Mouse (Mus musculus): ENCODE measurements around the gene Rprml. TPM values are rescaled to one million over a fixed set of nuclear protein-coding genes. Genes with fewer than 3 reads are reported as not detected.

The Rprml gene
- polyA plus RNA-seq, 1 experiment = 0.09 TPM

GRCm38 (mm10) chr11:103646301-103646700 lies 3.1 kb upstream of the Rprml start:
- H3K36me3 ChIP-seq (ENCODE audit: control insufficient read depth, insufficient read depth, low read length) = no peaks in the 10 kb centered on the region
- peaks cover 6% of the 10 kb centered on the region; the same call in 1 of the 2 replicates for H3K27me3 ChIP-seq (ENCODE audit: control insufficient read depth, insufficient read depth, low read length)
- WGBS = 80% methylated on average over 6 of the region's 6 CpGs
- H3K4me1 ChIP-seq (replicated peaks; ENCODE audit: control insufficient read depth, insufficient read depth, low read length) = no peaks in the 10 kb centered on the region
- no peak for DNase-seq
- TF ChIP-seq CTCF (IDR thresholded peaks at IDR 0.05; ENCODE audit: borderline replicate concordance, control insufficient read depth, extremely low read depth, insufficient read depth, low read length, poor library complexity) (no peak), POLR2A (IDR thresholded peaks at IDR 0.05; ENCODE audit: control insufficient read depth, extremely low read depth, insufficient read depth, low read length, poor library complexity) (no peak)
- no peak overlapping the region for H3K27ac ChIP-seq (ENCODE audit: control insufficient read depth, insufficient read depth, low read length)
- H3K4me3 ChIP-seq (ENCODE audit: control insufficient read depth, insufficient read depth, low read length) = no peak overlapping the region

GRCm38 (mm10) chr11:103647921-103648620 lies 1.3 kb upstream of the Rprml start:
- Histone ChIP-seq H3K4me3 (ENCODE audit: control insufficient read depth, insufficient read depth, low read length) (no peak overlapping the region), H3K27me3 (ENCODE audit: control insufficient read depth, insufficient read depth, low read length) (peaks cover 6% of the 10 kb centered on the region; the same call in 1 of the 2 replicates), H3K27ac (ENCODE audit: control insufficient read depth, insufficient read depth, low read length) (no peak overlapping the region), H3K36me3 (ENCODE audit: control insufficient read depth, insufficient read depth, low read length) (no peaks in the 10 kb centered on the region), H3K4me1 (replicated peaks; ENCODE audit: control insufficient read depth, insufficient read depth, low read length) (no peaks in the 10 kb centered on the region)
- TF ChIP-seq CTCF (IDR thresholded peaks at IDR 0.05; ENCODE audit: borderline replicate concordance, control insufficient read depth, extremely low read depth, insufficient read depth, low read length, poor library complexity) (no peak), POLR2A (IDR thresholded peaks at IDR 0.05; ENCODE audit: control insufficient read depth, extremely low read depth, insufficient read depth, low read length, poor library complexity) (no peak)
- 19% methylated on average over 11 of the region's 11 CpGs for WGBS
- no peak for DNase-seq

GRCm38 (mm10) chr11:103648656-103649055 lies 714 bp upstream of the Rprml start:
- peaks cover 6% of the 10 kb centered on the region; the same call in 1 of the 2 replicates for H3K27me3 ChIP-seq (ENCODE audit: control insufficient read depth, insufficient read depth, low read length)
- no peak for TF ChIP-seq POLR2A (IDR thresholded peaks at IDR 0.05; ENCODE audit: control insufficient read depth, extremely low read depth, insufficient read depth, low read length, poor library complexity)
- TF ChIP-seq CTCF (IDR thresholded peaks at IDR 0.05; ENCODE audit: borderline replicate concordance, control insufficient read depth, extremely low read depth, insufficient read depth, low read length, poor library complexity) = no peak
- 40% methylated on average over 7 of the region's 7 CpGs for WGBS

GRCm38 (mm10) chr11:103649983-103650493 lies 668 bp downstream of the Rprml start:
- Histone ChIP-seq H3K4me3 (ENCODE audit: control insufficient read depth, insufficient read depth, low read length) (no peak overlapping the region), H3K4me1 (replicated peaks; ENCODE audit: control insufficient read depth, insufficient read depth, low read length) (no peaks in the 10 kb centered on the region), H3K36me3 (ENCODE audit: control insufficient read depth, insufficient read depth, low read length) (no peaks in the 10 kb centered on the region), H3K27ac (ENCODE audit: control insufficient read depth, insufficient read depth, low read length) (no peak overlapping the region), H3K27me3 (ENCODE audit: control insufficient read depth, insufficient read depth, low read length) (peaks cover 6% of the 10 kb centered on the region; the same call in 1 of the 2 replicates)
- no peak for DNase-seq
- 5% methylated on average over 37 of the region's 37 CpGs for WGBS
- no peak for TF ChIP-seq POLR2A (IDR thresholded peaks at IDR 0.05; ENCODE audit: control insufficient read depth, extremely low read depth, insufficient read depth, low read length, poor library complexity)
- TF ChIP-seq CTCF (IDR thresholded peaks at IDR 0.05; ENCODE audit: borderline replicate concordance, control insufficient read depth, extremely low read depth, insufficient read depth, low read length, poor library complexity) = no peak

More at GRCm38 (mm10) chr11:103648656-103649055, 714 bp upstream of the Rprml start:
- H3K4me3 ChIP-seq (ENCODE audit: control insufficient read depth, insufficient read depth, low read length) = no peak overlapping the region
- H3K27ac ChIP-seq (ENCODE audit: control insufficient read depth, insufficient read depth, low read length) = no peak overlapping the region
- no peak for DNase-seq
- no peaks in the 10 kb centered on the region for H3K36me3 ChIP-seq (ENCODE audit: control insufficient read depth, insufficient read depth, low read length)
- H3K4me1 ChIP-seq (replicated peaks; ENCODE audit: control insufficient read depth, insufficient read depth, low read length) = no peaks in the 10 kb centered on the region

- Histone ChIP-seq H3K27ac (ENCODE audit: control insufficient read depth, insufficient read depth, low read length) (no peak overlapping the region), H3K4me3 (ENCODE audit: control insufficient read depth, insufficient read depth, low read length) (no peak overlapping the region), H3K36me3 (ENCODE audit: control insufficient read depth, insufficient read depth, low read length) (no peaks in the 10 kb centered on the region), H3K4me1 (replicated peaks; ENCODE audit: control insufficient read depth, insufficient read depth, low read length) (no peaks in the 10 kb centered on the region), H3K27me3 (ENCODE audit: control insufficient read depth, insufficient read depth, low read length) (peaks cover 6% of the 10 kb centered on the region; the same call in 1 of the 2 replicates)
- TF ChIP-seq CTCF (IDR thresholded peaks at IDR 0.05; ENCODE audit: borderline replicate concordance, control insufficient read depth, extremely low read depth, insufficient read depth, low read length, poor library complexity) = no peak
- no peak for TF ChIP-seq POLR2A (IDR thresholded peaks at IDR 0.05; ENCODE audit: control insufficient read depth, extremely low read depth, insufficient read depth, low read length, poor library complexity)
- WGBS = 82% methylated on average over 6 of the region's 6 CpGs
- DNase-seq = no peak
These were observed 2.1 kb downstream of the Rprml start for GRCm38 (mm10) chr11:103651426-103651825.

- no peaks in the 10 kb centered on the region for H3K4me1 ChIP-seq (replicated peaks; ENCODE audit: control insufficient read depth, insufficient read depth, low read length)
- H3K27ac ChIP-seq (ENCODE audit: control insufficient read depth, insufficient read depth, low read length) = no peak overlapping the region
- 78% methylated on average over 10 of the region's 10 CpGs for WGBS
- no peaks in the 10 kb centered on the region for H3K36me3 ChIP-seq (ENCODE audit: control insufficient read depth, insufficient read depth, low read length)
- DNase-seq = no peak
- peaks cover 6% of the 10 kb centered on the region; the same call in 1 of the 2 replicates for H3K27me3 ChIP-seq (ENCODE audit: control insufficient read depth, insufficient read depth, low read length)
- no peak for TF ChIP-seq POLR2A (IDR thresholded peaks at IDR 0.05; ENCODE audit: control insufficient read depth, extremely low read depth, insufficient read depth, low read length, poor library complexity)
- no peak for TF ChIP-seq CTCF (IDR thresholded peaks at IDR 0.05; ENCODE audit: borderline replicate concordance, control insufficient read depth, extremely low read depth, insufficient read depth, low read length, poor library complexity)
- no peak overlapping the region for H3K4me3 ChIP-seq (ENCODE audit: control insufficient read depth, insufficient read depth, low read length)
These were observed 4.1 kb downstream of the Rprml start for GRCm38 (mm10) chr11:103653359-103653965.
